ENCODE assay signal across 17 mouse cellular contexts in the genomic region with DNA sequence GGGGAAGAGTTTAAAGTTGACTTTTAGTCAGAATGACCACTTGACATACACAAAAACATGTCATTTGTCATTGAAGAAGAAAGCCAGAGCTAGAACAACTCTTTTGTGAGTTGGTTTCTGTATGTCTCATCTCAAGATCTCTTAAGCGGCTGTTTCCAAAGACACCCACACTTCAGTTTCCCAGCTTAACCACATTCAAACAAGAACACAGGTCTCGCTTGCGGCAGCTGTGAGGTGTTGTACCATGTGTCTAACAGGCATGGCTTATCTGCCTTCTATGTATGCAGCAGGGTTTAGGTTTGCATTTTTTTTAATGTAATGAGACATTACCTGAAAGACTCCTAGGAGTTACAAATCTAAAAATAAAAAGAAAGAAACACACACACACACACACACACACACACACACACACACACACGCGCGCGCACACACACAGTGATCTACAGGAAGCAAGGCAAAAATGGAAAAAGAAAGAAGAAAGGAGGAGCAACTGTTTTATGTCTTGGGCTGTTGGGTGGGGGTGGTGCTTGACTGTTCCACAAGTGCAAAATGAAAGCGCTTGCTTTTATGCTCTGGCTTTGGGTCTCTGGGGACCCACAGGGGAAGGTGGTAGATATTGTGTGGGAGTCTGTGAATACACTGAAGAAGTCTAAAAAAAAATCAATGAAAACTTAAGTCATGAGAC.
DNase-seq lines count a peak whose midpoint lies in the region; ATAC-seq lines count a peak whose summit lies in the region.
"Had no signal": no experiment of that assay in that cellular context is flagged by ENCODE, and none has a peak within 500 bp of the region (broad histone marks: within the 10 kb centered on the region; RNA-seq: fewer than 3 reads in every experiment).

No protein-coding gene starts in this region.

- no peak overlapping the region for H3K27ac ChIP-seq in forebrain, embryonic 14.5 days (ENCODE audit: low read depth, low read length)
- H3K27ac ChIP-seq: embryonic facial prominence, embryonic 10.5 days; midbrain, embryonic 15.5 days; neural tube, embryonic 15.5 days; stomach, postnatal 0 days had no signal

- no peaks in the 10 kb centered on the region for H3K9me3 ChIP-seq in forebrain, embryonic 14.5 days (replicated peaks; ENCODE audit: control insufficient read depth, low read length)
- H3K9me3 ChIP-seq: embryonic facial prominence, embryonic 10.5 days; midbrain, embryonic 15.5 days; neural tube, embryonic 15.5 days had no signal

- peak; percentile 17 for DNase-seq in lung, postnatal 25 days (ENCODE audit: low spot score)
- no peak for DNase-seq in lung, postnatal 10 days
- DNase-seq in induced T-regulatory cell, adult 2 months (ENCODE audit: low read depth) = peak; percentile 78
- DNase-seq in spleen, adult 18-20 months = peak; percentile 39 to 58
- DNase-seq in testis, postnatal 14 days (ENCODE audit: low spot score) = no peak
- no peak for DNase-seq in gastrocnemius, adult 18-20 months (ENCODE audit: low spot score)
- no peak for DNase-seq in forebrain, embryonic 14.5 days (ENCODE audit: low spot score)
- DNase-seq in layer of hippocampus, postnatal 25 days (ENCODE audit: extremely low spot score in 1 of 2, low spot score in 1 of 2) = no peak
- DNase-seq: cerebellum, adult 11-12 months; gastrocnemius, postnatal 36 days; heart, postnatal 14 days; kidney, adult 18-20 months; lung, embryonic 14.5 days had no signal

- no peaks in the 10 kb centered on the region for H3K27me3 ChIP-seq in forebrain, embryonic 14.5 days (replicated peaks; ENCODE audit: control insufficient read depth, insufficient read depth, low read length)
- H3K27me3 ChIP-seq: midbrain, embryonic 15.5 days; neural tube, embryonic 15.5 days had no signal

- H3K9ac ChIP-seq in forebrain, embryonic 14.5 days (ENCODE audit: low read length) = no peak overlapping the region
- H3K9ac ChIP-seq: lung, embryonic 14.5 days; midbrain, embryonic 15.5 days; neural tube, embryonic 15.5 days had no signal

- H3K4me2 ChIP-seq in forebrain, embryonic 14.5 days (ENCODE audit: low read length) = no peak overlapping the region
- H3K4me2 ChIP-seq: lung, embryonic 14.5 days; midbrain, embryonic 15.5 days; neural tube, embryonic 15.5 days had no signal

- H3K36me3 ChIP-seq in forebrain, embryonic 14.5 days (ENCODE audit: control insufficient read depth, insufficient read depth, low read length) = no peaks in the 10 kb centered on the region
- H3K36me3 ChIP-seq: embryonic facial prominence, embryonic 10.5 days; midbrain, embryonic 15.5 days; neural tube, embryonic 15.5 days had no signal

- no peaks in the 10 kb centered on the region for H3K4me1 ChIP-seq in forebrain, embryonic 14.5 days (ENCODE audit: control insufficient read depth, insufficient read depth, low read length)
- H3K4me1 ChIP-seq: embryonic facial prominence, embryonic 10.5 days; midbrain, embryonic 15.5 days; neural tube, embryonic 15.5 days had no signal

- ATAC-seq in forebrain, embryonic 14.5 days = no peak
- ATAC-seq: midbrain, embryonic 15.5 days had no signal

- no peak overlapping the region for H3K4me3 ChIP-seq in forebrain, embryonic 14.5 days (ENCODE audit: low read depth, low read length)
- H3K4me3 ChIP-seq: embryonic facial prominence, embryonic 10.5 days; midbrain, embryonic 15.5 days; neural tube, embryonic 15.5 days had no signal

- WGBS in forebrain, embryonic 14.5 days = 92% methylated on average over 8 of the region's 8 CpGs

Comparison
In these comparisons a context has a peak if more than half of its experiments do, and no peak if none do; other contexts are left out.
1. DNase-seq: peak in lung, postnatal 25 days (single experiment), induced T-regulatory cell, adult 2 months (single experiment) and spleen, adult 18-20 months (2 of 2); none in lung, postnatal 10 days (single experiment), testis, postnatal 14 days (single experiment), gastrocnemius, adult 18-20 months (single experiment), forebrain, embryonic 14.5 days (single experiment) and layer of hippocampus, postnatal 25 days (0 of 2).